Mouse (Mus musculus) monocyte, adult 2 months (primary cell): ENCODE data around the gene Plekhg1.

Experiments used
- DNase-seq, 2 experiments: peaks; one replicate each; pipeline ENCODE4 v3.0.0; 2022; ENCODE audit warnings: low spot score in 2 of 2, low read depth in 1 of 2

Plekhg1 gene

DNA sequence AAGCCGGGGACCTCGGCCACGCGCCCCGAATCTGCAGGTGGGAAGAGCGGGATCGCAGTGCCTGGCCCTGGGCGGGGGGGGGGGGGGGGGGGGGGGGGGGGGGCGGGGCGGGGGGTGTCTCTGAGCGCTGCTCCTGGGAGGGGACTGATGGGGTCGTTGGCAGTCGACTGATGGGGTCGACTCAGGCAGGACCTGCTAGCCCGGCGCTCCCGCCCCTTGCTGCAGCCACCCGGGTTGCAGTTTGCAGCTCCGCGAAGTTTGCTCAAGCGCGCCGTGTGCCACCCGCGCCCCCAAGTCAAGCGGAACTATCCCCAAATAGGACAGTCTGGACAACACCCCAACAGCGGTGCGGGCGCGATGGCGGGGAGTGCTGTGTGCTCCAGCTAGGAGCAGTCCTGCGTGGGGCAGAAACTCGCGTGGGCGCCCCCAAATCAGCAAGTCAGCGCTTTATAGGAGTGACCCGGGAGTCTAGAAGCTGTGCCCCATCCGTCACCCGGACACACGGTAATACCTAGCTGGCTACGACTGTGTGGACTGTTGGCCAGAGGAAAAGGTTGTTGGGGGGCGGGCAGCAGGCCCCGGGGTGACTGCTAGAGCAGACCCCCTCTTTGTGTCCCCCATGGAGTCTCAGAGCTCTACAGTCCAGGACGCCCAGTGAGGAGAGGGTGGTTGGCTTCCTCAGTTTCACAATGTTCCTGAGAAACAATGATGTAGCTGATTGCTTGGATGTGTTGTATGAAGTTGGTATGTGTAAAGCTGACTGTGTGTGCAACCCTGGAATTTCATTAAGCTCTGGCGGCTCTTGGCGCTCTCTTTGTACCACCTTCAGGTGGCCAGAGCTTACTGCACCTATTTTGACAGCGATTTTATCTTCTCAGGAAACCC, 582 bp downstream of the Plekhg1 start:
- peak in 1 of 2 experiments; percentile 5 for DNase-seq

GRCm38 (mm10) chr10:3741791-3742190, 1.6 kb downstream of the Plekhg1 start:
- no peak for DNase-seq

DNA sequence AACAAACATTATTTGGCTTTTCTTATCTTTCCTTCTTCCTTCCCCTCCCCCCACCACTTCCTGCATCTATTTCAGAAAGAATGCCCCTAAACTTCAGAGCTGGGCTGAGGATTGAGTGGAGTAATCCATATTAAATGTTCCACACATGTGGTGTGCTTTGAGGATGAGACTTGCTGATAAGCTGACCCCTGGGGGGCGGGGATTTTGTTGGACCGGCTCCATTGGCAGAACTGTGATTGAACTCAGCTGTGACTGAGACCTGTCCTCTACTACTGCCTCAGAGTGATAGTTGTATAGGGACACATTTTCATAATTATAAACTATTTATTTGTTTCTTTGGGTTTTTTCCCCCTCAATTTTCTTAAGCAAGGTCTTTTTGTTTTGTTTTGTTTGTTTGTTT, 2.9 kb downstream of the Plekhg1 start:
- no peak for DNase-seq

DNA sequence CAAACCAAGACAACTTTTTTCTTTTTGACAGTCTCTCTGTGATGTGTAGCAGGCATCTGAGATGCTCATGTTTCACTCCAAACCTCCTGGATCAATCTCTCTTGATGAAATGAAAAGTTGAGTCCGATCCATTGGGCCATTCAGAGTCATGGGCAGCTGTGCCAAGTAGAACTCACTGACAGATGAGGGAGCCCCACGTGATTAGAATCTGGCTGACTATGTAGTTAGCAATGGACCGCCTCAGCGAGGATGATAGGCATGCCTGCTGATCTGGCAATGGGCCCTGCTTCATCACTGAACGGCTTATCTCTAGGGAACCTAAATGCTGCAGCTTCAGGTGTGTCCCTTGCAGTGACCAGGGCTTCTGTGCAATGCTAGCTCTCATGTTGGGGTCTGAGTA, 3.7 kb downstream of the Plekhg1 start:
- DNase-seq: no peak

DNA sequence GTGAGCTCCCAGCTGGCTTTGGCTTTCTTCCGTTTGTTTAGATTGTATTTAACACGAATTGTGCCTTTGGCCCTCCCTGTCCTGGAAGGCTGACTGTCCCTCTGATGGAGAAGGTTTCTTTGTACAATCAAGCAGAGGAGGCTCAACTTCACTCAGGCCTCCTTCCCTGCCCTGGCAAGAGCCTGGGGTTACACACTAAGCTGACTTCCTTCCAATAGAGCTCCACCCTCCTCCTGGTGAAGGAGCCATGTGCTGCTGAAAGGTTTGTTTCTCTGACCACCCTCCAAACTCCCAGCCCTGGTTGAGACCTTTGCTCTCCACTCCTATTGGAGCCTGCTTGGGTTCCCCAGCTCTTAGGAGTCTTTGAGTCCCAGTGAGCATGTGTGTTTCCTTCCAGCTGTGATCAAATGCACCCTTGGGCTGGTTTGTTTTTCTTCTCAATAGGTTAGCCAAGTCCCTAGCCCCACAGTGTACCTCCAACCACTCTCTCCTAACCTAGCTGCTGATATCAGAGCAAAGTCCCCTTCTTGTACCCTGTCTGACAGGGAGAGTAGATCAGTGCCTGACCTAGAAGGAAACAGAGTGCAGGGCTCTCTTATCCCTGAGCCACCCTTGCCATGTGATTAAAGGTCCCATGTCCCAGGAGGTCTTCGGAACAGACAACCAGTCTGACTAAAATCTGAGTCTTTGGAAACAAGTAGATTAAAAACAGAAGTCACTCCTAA, 6.8 kb downstream of the Plekhg1 start:
- no peak for DNase-seq

DNA sequence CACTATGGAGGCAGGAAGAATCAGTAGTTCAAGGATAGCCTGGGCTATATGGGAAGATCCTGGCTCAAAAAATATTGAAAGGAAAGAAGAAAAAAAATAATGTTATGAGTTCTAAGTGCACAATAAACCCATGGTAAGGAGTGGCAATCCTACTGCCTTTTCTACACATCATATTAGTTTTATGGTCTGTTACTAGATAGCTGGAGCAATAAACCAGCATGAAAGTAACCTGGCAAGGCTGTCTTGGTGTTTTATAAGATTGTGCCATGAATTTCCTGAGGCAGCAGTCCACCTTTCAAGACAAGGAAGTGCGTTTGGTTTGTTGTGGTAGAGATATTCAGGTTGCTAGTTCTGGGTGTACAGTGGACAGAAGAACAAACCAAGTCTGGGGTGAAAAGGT, 9.4 kb downstream of the Plekhg1 start:
- DNase-seq: no peak

DNA sequence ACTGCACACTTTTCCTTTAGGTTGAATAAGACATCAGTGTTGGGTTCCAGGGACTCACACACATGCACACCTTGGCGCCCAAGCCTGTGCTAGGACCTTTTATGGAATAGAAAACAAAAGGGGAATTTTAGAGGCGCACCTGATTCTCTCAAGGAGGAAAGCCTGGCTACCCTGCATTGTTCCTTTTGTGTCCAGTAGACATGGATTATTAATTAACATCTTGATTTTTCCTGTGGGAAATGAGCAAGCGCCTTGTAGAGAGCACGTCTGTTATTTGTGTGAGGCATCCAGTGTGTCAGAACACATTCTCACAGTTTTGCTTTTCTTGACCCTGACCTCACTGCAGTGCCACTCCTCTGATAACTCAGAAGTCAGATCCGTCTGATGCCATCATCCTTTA, 21.8 kb downstream of the Plekhg1 start:
- DNase-seq: no peak

DNA sequence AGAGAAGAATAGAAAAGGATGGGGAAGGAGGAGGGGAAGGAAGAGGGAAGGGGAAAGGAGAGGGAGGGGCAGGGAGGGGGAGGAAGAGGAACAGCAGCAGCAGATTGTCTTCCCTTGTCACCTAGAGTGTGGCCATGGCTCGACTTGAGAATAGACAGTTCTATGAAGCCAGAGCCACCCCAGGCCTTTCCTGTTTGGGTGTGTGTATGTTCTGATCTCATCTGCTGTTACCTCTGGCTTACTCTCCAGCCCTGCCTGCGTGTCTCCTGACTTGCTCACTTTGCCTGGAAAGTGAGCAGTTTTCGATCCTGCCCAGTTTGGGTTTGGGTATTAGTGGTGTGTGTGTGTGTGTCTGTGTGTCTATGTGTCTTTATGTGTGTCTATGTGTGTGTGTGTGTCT, 23.0 kb downstream of the Plekhg1 start:
- no peak for DNase-seq

- DNase-seq: no peak
Measured at GRCm38 (mm10) chr10:3769131-3769530, 29.0 kb downstream of the Plekhg1 start.

- no peak for DNase-seq
Measured at GRCm38 (mm10) chr10:3774330-3774729, 34.2 kb downstream of the Plekhg1 start.

GRCm38 (mm10) chr10:3776761-3777160, 36.6 kb downstream of the Plekhg1 start:
- DNase-seq: no peak

DNA sequence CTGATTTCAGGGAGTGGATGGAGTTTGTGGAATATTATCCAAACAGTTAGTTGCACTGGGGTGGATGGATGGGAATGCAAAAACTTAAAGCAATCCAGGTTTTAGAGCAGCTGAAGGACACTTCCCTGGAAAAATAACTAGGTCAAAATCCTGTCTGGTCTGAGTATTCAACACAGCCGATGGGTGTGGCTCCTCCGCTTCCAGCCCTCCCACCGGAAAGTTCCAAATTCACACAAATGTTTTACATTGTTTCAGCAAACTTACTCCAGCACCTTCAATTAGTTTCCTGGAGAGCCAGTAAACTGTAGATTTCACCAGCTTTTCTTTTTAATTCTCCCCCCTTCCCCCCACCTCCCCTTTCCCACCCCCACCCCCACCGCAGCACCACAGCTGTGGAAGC, 45.2 kb downstream of the Plekhg1 start:
- no peak for DNase-seq

DNA sequence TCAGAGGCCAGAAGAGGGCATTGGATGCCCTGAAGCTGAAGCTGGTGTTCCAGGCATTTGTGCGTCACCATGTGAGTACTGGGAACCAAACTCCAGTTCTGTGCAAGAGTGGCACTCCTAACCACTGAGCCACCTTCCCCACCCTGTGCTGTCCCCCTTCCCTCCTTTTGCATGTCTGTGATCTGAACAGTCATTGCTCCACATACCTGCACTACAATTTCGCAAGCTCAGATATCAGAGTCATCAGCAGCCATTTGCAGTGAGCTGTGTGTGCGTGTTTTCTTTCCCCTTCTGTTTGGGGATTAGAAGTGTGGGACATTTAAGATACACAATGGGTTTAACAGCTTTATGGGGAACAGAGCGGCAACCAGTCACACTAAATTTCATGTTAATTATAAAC, 46.4 kb downstream of the Plekhg1 start:
- no peak for DNase-seq

DNA sequence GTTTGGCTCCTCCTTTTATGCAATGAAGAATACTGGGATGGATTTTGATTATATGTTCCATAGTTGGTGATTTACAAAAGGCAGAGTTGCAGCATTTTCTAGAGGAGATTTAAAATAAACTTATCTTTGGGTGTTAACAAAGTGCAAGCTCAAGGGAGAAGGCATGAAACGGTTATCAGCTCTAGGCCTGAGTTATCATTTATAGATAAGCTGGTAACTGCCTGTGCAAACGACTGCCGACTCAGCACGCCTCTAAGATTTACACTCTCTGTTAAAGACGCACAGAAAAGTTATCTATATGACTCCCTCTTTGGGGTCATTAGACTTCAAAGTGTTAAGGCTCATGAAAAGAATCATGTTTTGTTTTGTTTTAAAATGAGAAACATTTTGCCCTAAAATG, 46.8 kb downstream of the Plekhg1 start:
- DNase-seq: no peak

GRCm38 (mm10) chr10:3793825-3794224, 53.7 kb downstream of the Plekhg1 start:
- no peak for DNase-seq

GRCm38 (mm10) chr10:3799455-3799854, 59.3 kb downstream of the Plekhg1 start:
- no peak for DNase-seq

GRCm38 (mm10) chr10:3801254-3801653, 61.1 kb downstream of the Plekhg1 start:
- no peak for DNase-seq

- no peak for DNase-seq
Measured at GRCm38 (mm10) chr10:3805334-3805733, 65.2 kb downstream of the Plekhg1 start.

DNA sequence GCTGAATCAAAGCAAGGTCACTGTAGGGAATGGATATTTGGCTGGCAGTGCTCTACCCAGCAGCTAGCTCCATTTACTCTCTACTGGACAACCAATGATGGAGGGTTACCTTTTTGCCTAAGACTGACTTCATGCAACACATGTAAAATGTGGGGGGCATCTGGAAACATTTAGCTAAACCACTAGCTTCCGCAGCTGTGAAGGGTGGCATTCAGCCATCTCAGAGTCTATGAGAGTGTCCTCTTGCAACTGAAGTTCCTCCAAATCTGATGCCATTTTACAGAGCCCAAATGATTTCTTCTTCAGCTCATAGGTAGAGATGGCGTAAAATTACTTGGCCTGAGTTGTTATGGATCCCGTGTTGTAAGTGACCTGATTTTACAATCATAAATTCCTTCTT, 67.8 kb downstream of the Plekhg1 start:
- no peak for DNase-seq

DNA sequence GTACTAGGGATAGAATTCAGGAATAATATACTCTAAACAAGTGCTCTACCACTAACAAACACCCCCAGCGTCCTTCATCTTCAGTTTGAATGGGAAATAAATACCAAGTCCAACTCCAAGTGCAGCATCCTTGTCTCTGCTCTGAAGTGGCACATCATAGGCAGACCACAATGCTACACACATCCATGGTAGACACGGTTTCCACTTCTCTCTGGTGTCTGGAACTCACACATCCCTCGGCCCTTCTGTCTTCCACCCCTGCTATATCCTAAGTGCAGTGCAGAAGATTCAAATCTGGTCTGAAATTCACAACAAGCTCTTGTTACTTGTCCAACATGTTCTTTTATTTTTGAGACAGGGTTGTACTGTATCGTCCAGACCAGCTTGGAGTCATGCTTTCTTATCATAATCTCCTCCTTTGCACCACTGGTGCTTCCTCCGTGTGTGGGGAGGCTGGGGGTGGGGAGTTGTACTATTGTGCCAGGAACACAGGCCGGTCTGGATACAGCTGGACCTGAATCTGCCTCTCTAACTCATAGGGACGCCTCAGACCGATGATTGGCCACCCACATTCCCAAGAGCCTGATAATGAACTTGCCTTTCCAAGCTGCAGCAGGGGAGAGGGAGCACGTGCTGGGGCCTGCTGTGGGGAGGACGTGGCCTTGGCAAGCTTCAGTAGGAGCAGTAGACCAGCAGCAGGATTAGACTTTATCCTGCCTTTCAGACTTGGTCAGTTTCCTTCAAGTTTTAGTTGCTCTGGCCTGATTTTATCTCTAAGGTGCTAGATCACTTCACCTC, 70.5 kb downstream of the Plekhg1 start:
- no peak for DNase-seq

DNA sequence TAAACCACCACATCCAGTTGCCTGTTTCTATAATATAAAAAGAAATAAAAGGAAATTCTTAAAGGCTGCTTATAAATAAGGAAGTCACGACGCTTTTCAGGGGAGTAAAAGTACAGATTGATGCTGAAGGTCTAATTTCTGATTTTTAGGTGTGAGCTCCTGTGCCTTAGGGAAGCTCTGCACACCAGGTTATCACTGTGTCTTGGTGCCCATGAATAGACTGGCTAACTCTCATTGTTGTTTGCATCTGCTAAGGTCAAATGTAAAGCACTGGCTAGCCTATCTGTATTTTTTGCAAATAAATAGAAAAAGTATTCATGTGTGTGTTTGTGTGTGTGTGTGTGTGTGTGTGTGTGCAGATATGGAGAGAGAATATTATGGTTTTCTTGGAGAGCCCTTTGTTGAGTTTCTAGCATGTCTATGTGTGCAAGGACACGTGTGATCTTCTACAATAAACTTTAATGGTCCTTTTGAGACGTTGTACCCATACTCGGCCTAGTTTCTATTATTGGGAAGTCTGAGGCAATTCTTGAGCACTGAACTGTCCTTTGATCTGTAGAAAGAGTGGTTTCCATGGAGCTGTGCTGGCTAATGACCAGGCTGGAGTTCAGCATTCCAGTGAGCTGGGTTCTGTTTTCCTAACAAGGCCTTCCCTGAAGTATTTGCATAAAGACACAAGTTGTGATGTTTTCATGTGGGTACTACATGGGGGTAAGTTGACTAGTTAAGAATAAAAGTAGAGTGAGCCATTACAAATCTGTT, 79.0 kb downstream of the Plekhg1 start:
- no peak for DNase-seq
